In the genomic region with DNA sequence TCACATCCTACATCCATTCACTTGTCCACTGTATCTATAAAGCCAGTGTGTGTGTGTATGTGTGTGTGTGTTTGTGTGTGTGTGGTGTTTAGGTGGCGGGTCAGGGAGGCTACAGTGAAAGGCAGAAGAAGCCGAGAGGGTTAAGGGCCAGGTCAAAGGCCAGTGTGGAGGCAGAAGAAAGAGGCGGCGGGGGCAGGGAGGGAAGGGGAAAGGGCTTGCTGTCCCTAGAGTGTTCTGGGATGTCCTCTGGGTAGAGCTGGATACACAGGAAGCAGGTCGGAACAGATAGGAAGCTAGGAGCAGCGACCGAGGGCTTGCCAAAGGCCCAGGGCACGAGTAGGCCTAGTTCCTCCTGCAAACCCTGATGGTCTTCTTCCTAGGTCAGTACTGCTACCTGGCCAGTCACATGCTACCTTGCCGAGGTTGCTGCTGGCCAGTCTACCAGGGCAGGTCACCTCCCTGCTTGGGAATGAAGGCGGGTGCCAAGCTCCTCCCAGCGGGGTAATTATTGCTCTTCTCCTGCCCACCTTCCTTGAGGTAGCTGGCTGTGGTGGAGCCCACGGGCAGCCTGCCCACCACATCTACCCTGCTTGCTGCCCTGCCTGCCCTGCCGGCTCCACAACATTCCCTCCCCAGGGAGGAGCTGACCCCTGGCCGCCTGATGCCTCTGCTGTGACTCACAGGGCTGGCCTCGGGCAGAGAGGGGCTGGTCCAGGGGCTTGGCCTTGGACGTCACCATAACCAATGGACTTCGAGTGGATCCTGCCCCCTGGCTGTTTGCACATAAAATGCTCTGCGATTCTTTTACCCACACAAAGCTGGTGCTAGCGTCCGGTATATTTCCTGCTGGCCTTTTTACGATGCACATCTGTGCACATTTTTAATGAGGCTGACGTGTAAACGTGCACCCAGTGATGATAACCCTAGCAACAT, we compare ENCODE assay signal across 8 mouse cellular contexts. TPM values are rescaled to one million over a fixed set of nuclear protein-coding genes. Genes with fewer than 3 reads are reported as not detected.
DNase-seq lines count a peak whose midpoint lies in the region; ATAC-seq lines count a peak whose summit lies in the region.

No protein-coding gene starts in this region.

- DNase-seq in thymus, adult 18-20 months: peak; percentile 28
- no peak for DNase-seq in thymus, postnatal 25 days
- peak; percentile 85 for DNase-seq in gastrocnemius, adult 18-20 months (ENCODE audit: low spot score)
- peak; percentile 43 to 44 for DNase-seq in layer of hippocampus, postnatal 14 days (ENCODE audit: low spot score in 2 of 2)
- peak; percentile 89 for DNase-seq in lung, postnatal 14 days
- DNase-seq in ovary, postnatal 36 days (ENCODE audit: low spot score): peak; percentile 88
- no peak for DNase-seq in T-cell, adult 2 months (ENCODE audit: low spot score)

- H3K4me1 ChIP-seq in hindbrain, embryonic 12.5 days: peaks cover 51% of the 10 kb centered on the region

- WGBS in hindbrain, embryonic 12.5 days: 31% methylated on average over 23 of the region's 23 CpGs

- no peak overlapping the region for H3K4me3 ChIP-seq in hindbrain, embryonic 12.5 days

- H3K27ac ChIP-seq in hindbrain, embryonic 12.5 days: peak overlapping the region; percentile 32; the same call in 1 of the 2 replicates

- H3K9me3 ChIP-seq in hindbrain, embryonic 12.5 days (replicated peaks): peaks cover 3% of the 10 kb centered on the region; the same call in 1 of the 2 replicates

- H3K36me3 ChIP-seq in hindbrain, embryonic 12.5 days: no peaks in the 10 kb centered on the region

- ATAC-seq in hindbrain, embryonic 12.5 days (ENCODE audit: low FRiP score): no peak

- no peak overlapping the region for H3K4me2 ChIP-seq in hindbrain, embryonic 12.5 days (replicated peaks)

- H3K27me3 ChIP-seq in hindbrain, embryonic 12.5 days: peaks cover 18% of the 10 kb centered on the region

- H3K9ac ChIP-seq in hindbrain, embryonic 12.5 days: no peak overlapping the region

RNA-seq across cellular contexts. Expression of gene Cbx4, which starts 40.2 kb away (rescaled TPM):
- 1 to 10 TPM; 1.6 to 2.5 TPM for total RNA-seq in gastrocnemius, adult 18-20 months (2021)
- polyA plus RNA-seq in hindbrain, embryonic 12.5 days (2016; fragmentation: Nextera tagmentation; extraction: Ambion mirVana): 13.2 and 15.0 TPM in 2 replicates
- 10 to 100 TPM; 59.1 to 59.4 TPM for total RNA-seq in layer of hippocampus, postnatal 14 days (2021)

Comparison
In these comparisons a context has a peak if more than half of its experiments do, and no peak if none do; other contexts are left out.
1. DNase-seq: peak in thymus, adult 18-20 months (2 of 2), gastrocnemius, adult 18-20 months (single experiment), layer of hippocampus, postnatal 14 days (2 of 2), lung, postnatal 14 days (single experiment) and ovary, postnatal 36 days (single experiment); none in thymus, postnatal 25 days (single experiment) and T-cell, adult 2 months (single experiment).
2. RNA of gene Cbx4, which starts 40.2 kb away (total RNA-seq): 59.1 to 59.4 TPM in layer of hippocampus, postnatal 14 days; 1.6 to 2.5 TPM in gastrocnemius, adult 18-20 months; every median in the first group is over 10 times any median in the second.